In genomic region chr5:29107276-29107675, GRCm38 (mm10) we compare ENCODE assay signal across 14 mouse cellular contexts.
"Had no signal": no experiment of that assay in that cellular context is flagged by ENCODE, and none has a peak within 500 bp of the region (broad histone marks: within the 10 kb centered on the region; RNA-seq: fewer than 3 reads in every experiment).

No protein-coding gene starts in this region.

- DNase-seq: gastrocnemius, postnatal 14 days; gastrocnemius, postnatal 36 days; heart, adult 11 months; heart, adult 2 months; heart, postnatal 14 days; heart, postnatal 36 days; kidney, adult 11 months; kidney, adult 2 months; kidney, adult 9 months; kidney, postnatal 14 days; kidney, postnatal 36 days; layer of hippocampus, adult 9-11 months; layer of hippocampus, postnatal 36 days; left cerebral cortex, postnatal 4 days had no signal
